Mouse (Mus musculus): ENCODE measurements at regions not wholly inside any gene's neighbourhood (a gene's known extent, or its start where the extent isn't known, plus 50 kb on each side); places are given as distances from the start of the nearest gene placed in this dataset.

GRCm38 (mm10) chr12:70628384-70629365 is 175.8 kb downstream of the Tmx1 start:
- no peak for ATAC-seq (ENCODE audit: low FRiP score, low TSS enrichment)
- H3K4me1 ChIP-seq (ENCODE audit: control insufficient read depth, insufficient read depth, low read length), result no peaks in the 10 kb centered on the region
- H3K27me3 ChIP-seq (ENCODE audit: control insufficient read depth, insufficient read depth, low read length), result no peaks in the 10 kb centered on the region
- WGBS, result 87% methylated on average over 21 of the region's 21 CpGs
- H3K36me3 ChIP-seq (ENCODE audit: control insufficient read depth, insufficient read depth, low read length), result no peaks in the 10 kb centered on the region
- H3K27ac ChIP-seq (replicated peaks; ENCODE audit: low read depth, low read length), result no peak overlapping the region
- no peak overlapping the region for H3K9ac ChIP-seq (replicated peaks; ENCODE audit: low read length)
- H3K4me2 ChIP-seq (ENCODE audit: low read length), result no peak overlapping the region
- no peak overlapping the region for H3K4me3 ChIP-seq (replicated peaks; ENCODE audit: low read depth, low read length)
- DNase-seq, result no peak
- no peaks in the 10 kb centered on the region for H3K9me3 ChIP-seq (ENCODE audit: control insufficient read depth, low read length)

- H3K4me1 ChIP-seq (ENCODE audit: control insufficient read depth, insufficient read depth, low read length), result no peaks in the 10 kb centered on the region
- H3K9ac ChIP-seq (replicated peaks; ENCODE audit: low read length), result no peak overlapping the region
- H3K4me2 ChIP-seq (ENCODE audit: low read length), result no peak overlapping the region
- H3K36me3 ChIP-seq (ENCODE audit: control insufficient read depth, insufficient read depth, low read length), result no peaks in the 10 kb centered on the region
- WGBS, result 94% methylated on average over 5 of the region's 5 CpGs
- no peak overlapping the region for H3K4me3 ChIP-seq (replicated peaks; ENCODE audit: low read depth, low read length)
- H3K9me3 ChIP-seq (ENCODE audit: control insufficient read depth, low read length), result no peaks in the 10 kb centered on the region
- ATAC-seq (ENCODE audit: low FRiP score, low TSS enrichment) (no peak), DNase-seq (no peak)
- H3K27ac ChIP-seq (replicated peaks; ENCODE audit: low read depth, low read length), result no peak overlapping the region
- no peaks in the 10 kb centered on the region for H3K27me3 ChIP-seq (ENCODE audit: control insufficient read depth, insufficient read depth, low read length)
These were observed 176.5 kb downstream of the Tmx1 start for GRCm38 (mm10) chr12:70629371-70629770.

- no peak overlapping the region for H3K9ac ChIP-seq (replicated peaks; ENCODE audit: low read length)
- DNase-seq (no peak), ATAC-seq (ENCODE audit: low FRiP score, low TSS enrichment) (no peak)
- H3K27ac ChIP-seq (replicated peaks; ENCODE audit: low read depth, low read length), result no peak overlapping the region
- no peaks in the 10 kb centered on the region for H3K27me3 ChIP-seq (ENCODE audit: control insufficient read depth, insufficient read depth, low read length)
- no peak overlapping the region for H3K4me2 ChIP-seq (ENCODE audit: low read length)
- no peaks in the 10 kb centered on the region for H3K36me3 ChIP-seq (ENCODE audit: control insufficient read depth, insufficient read depth, low read length)
- no peaks in the 10 kb centered on the region for H3K4me1 ChIP-seq (ENCODE audit: control insufficient read depth, insufficient read depth, low read length)
- no peak overlapping the region for H3K4me3 ChIP-seq (replicated peaks; ENCODE audit: low read depth, low read length)
- 77% methylated on average over 6 of the region's 6 CpGs for WGBS
- no peaks in the 10 kb centered on the region for H3K9me3 ChIP-seq (ENCODE audit: control insufficient read depth, low read length)
These were observed 178.4 kb downstream of the Tmx1 start for GRCm38 (mm10) chr12:70631281-70631680.

GRCm38 (mm10) chr12:70633194-70633593 is 180.3 kb downstream of the Tmx1 start:
- 74% methylated on average over 4 of the region's 4 CpGs for WGBS
- Histone ChIP-seq H3K9ac (replicated peaks; ENCODE audit: low read length) (no peak overlapping the region), H3K27me3 (ENCODE audit: control insufficient read depth, insufficient read depth, low read length) (no peaks in the 10 kb centered on the region), H3K4me3 (replicated peaks; ENCODE audit: low read depth, low read length) (no peak overlapping the region), H3K36me3 (ENCODE audit: control insufficient read depth, insufficient read depth, low read length) (no peaks in the 10 kb centered on the region), H3K4me1 (ENCODE audit: control insufficient read depth, insufficient read depth, low read length) (no peaks in the 10 kb centered on the region), H3K27ac (replicated peaks; ENCODE audit: low read depth, low read length) (no peak overlapping the region), H3K4me2 (ENCODE audit: low read length) (no peak overlapping the region), H3K9me3 (ENCODE audit: control insufficient read depth, low read length) (no peaks in the 10 kb centered on the region)
- ATAC-seq (ENCODE audit: low FRiP score, low TSS enrichment), result no peak
- no peak for DNase-seq

- 77% methylated on average over 13 of the region's 13 CpGs for WGBS
- no peak for ATAC-seq (ENCODE audit: low FRiP score, low TSS enrichment)
- no peak for DNase-seq
These were observed 180.9 kb downstream of the Tmx1 start for GRCm38 (mm10) chr12:70633622-70634365.

GRCm38 (mm10) chr12:70635997-70636396 is 183.1 kb downstream of the Tmx1 start:
- H3K27me3 ChIP-seq (ENCODE audit: control insufficient read depth, insufficient read depth, low read length), result no peaks in the 10 kb centered on the region
- ATAC-seq (ENCODE audit: low FRiP score, low TSS enrichment), result no peak
- H3K9me3 ChIP-seq (ENCODE audit: control insufficient read depth, low read length), result no peaks in the 10 kb centered on the region
- 91% methylated on average over 7 of the region's 7 CpGs for WGBS
- H3K4me3 ChIP-seq (replicated peaks; ENCODE audit: low read depth, low read length), result no peak overlapping the region
- H3K36me3 ChIP-seq (ENCODE audit: control insufficient read depth, insufficient read depth, low read length), result no peaks in the 10 kb centered on the region
- no peak overlapping the region for H3K9ac ChIP-seq (replicated peaks; ENCODE audit: low read length)
- no peaks in the 10 kb centered on the region for H3K4me1 ChIP-seq (ENCODE audit: control insufficient read depth, insufficient read depth, low read length)
- H3K4me2 ChIP-seq (ENCODE audit: low read length), result no peak overlapping the region
- H3K27ac ChIP-seq (replicated peaks; ENCODE audit: low read depth, low read length), result no peak overlapping the region
- no peak for DNase-seq

More at GRCm38 (mm10) chr12:70633622-70634365, 180.9 kb downstream of the Tmx1 start:
- no peaks in the 10 kb centered on the region for H3K27me3 ChIP-seq (ENCODE audit: control insufficient read depth, insufficient read depth, low read length)
- no peaks in the 10 kb centered on the region for H3K9me3 ChIP-seq (ENCODE audit: control insufficient read depth, low read length)
- no peak overlapping the region for H3K4me2 ChIP-seq (ENCODE audit: low read length)
- H3K27ac ChIP-seq (replicated peaks; ENCODE audit: low read depth, low read length), result no peak overlapping the region
- H3K9ac ChIP-seq (replicated peaks; ENCODE audit: low read length), result no peak overlapping the region
- H3K4me3 ChIP-seq (replicated peaks; ENCODE audit: low read depth, low read length), result no peak overlapping the region
- no peaks in the 10 kb centered on the region for H3K36me3 ChIP-seq (ENCODE audit: control insufficient read depth, insufficient read depth, low read length)
- no peaks in the 10 kb centered on the region for H3K4me1 ChIP-seq (ENCODE audit: control insufficient read depth, insufficient read depth, low read length)

- DNase-seq, result no peak
- Histone ChIP-seq H3K9me3 (ENCODE audit: control insufficient read depth, low read length) (no peaks in the 10 kb centered on the region), H3K4me1 (ENCODE audit: control insufficient read depth, insufficient read depth, low read length) (no peaks in the 10 kb centered on the region), H3K4me2 (ENCODE audit: low read length) (no peak overlapping the region), H3K9ac (replicated peaks; ENCODE audit: low read length) (no peak overlapping the region), H3K27me3 (ENCODE audit: control insufficient read depth, insufficient read depth, low read length) (no peaks in the 10 kb centered on the region), H3K27ac (replicated peaks; ENCODE audit: low read depth, low read length) (no peak overlapping the region), H3K36me3 (ENCODE audit: control insufficient read depth, insufficient read depth, low read length) (no peaks in the 10 kb centered on the region), H3K4me3 (replicated peaks; ENCODE audit: low read depth, low read length) (no peak overlapping the region)
- WGBS, result 86% methylated on average over 2 of the region's 2 CpGs
- no peak for ATAC-seq (ENCODE audit: low FRiP score, low TSS enrichment)
These were observed 185.1 kb upstream of the Frmd6 start for GRCm38 (mm10) chr12:70640186-70640585.

GRCm38 (mm10) chr12:70644910-70645309 is 180.4 kb upstream of the Frmd6 start:
- Histone ChIP-seq H3K4me1 (ENCODE audit: control insufficient read depth, insufficient read depth, low read length) (no peaks in the 10 kb centered on the region), H3K4me2 (ENCODE audit: low read length) (no peak overlapping the region), H3K36me3 (ENCODE audit: control insufficient read depth, insufficient read depth, low read length) (no peaks in the 10 kb centered on the region), H3K4me3 (replicated peaks; ENCODE audit: low read depth, low read length) (no peak overlapping the region), H3K27me3 (ENCODE audit: control insufficient read depth, insufficient read depth, low read length) (no peaks in the 10 kb centered on the region), H3K9me3 (ENCODE audit: control insufficient read depth, low read length) (no peaks in the 10 kb centered on the region), H3K27ac (replicated peaks; ENCODE audit: low read depth, low read length) (no peak overlapping the region), H3K9ac (replicated peaks; ENCODE audit: low read length) (no peak overlapping the region)
- ATAC-seq (ENCODE audit: low FRiP score, low TSS enrichment), result no peak
- WGBS, result 83% methylated on average over 2 of the region's 2 CpGs
- DNase-seq, result no peak

Data from midbrain, embryonic 14.5 days (tissue).